Mouse (Mus musculus) bone marrow, adult 2 months (tissue): ENCODE results near the gene Sft2d2.

Experiments
- CTCF ChIP-seq: fragments of 200-500 bp; IDR thresholded peaks from 2 replicates; pipeline ENCODE4 v1.5.1; 2011; ENCODE audit warnings: low read length, control low read depth; ENCODE audit not compliant: control insufficient read depth, insufficient read depth
- POLR2A ChIP-seq: fragments of 200-500 bp; IDR thresholded peaks from 2 replicates; pipeline ENCODE4 v1.6.1; 2011; ENCODE audit warnings: low read depth, mild to moderate bottlenecking, control low read depth, low read length, borderline replicate concordance; ENCODE audit not compliant: control insufficient read depth

GRCm38 (mm10) chr1:165217023-165217589 lies 22.9 kb upstream of the Sft2d2 start:
- TF ChIP-seq POLR2A: no peak
- TF ChIP-seq CTCF: no peak
